Mouse (Mus musculus): ENCODE results near the gene Edem2. TPM values are rescaled to one million over a fixed set of nuclear protein-coding genes. Genes with fewer than 3 reads are reported as not detected.
A peak's percentile ranks its signal among the peaks of the same experiment; 100 is the strongest.

The Edem2 gene
- total RNA-seq, 2 experiments from 2014 or later: 19.2 to 19.8 TPM

- intact Hi-C loops (cut with DNase I): no loop called here
- DNase-seq (ENCODE audit: extremely low spot score in 1 of 2, low spot score in 2 of 2): peak; percentile 34 to 55
These were observed 66.2 kb downstream of the Edem2 start for GRCm38 (mm10) chr2:155663097-155663496.

GRCm38 (mm10) chr2:155662390-155662789 lies 66.9 kb downstream of the Edem2 start:
- no peak for DNase-seq (ENCODE audit: extremely low spot score in 1 of 2, low spot score in 2 of 2)
- intact Hi-C loops (cut with DNase I): no loop called here

GRCm38 (mm10) chr2:155655759-155656372 lies 73.4 kb downstream of the Edem2 start:
- DNase-seq (ENCODE audit: extremely low spot score in 1 of 2, low spot score in 2 of 2): no peak
- intact Hi-C loops (cut with DNase I): no loop called here

GRCm38 (mm10) chr2:155652618-155653017 lies 76.7 kb downstream of the Edem2 start:
- intact Hi-C loops (cut with DNase I): no loop called here
- DNase-seq (ENCODE audit: extremely low spot score in 1 of 2, low spot score in 2 of 2): no peak

Other genes with a start within 250 kb of the Edem2 start
- gene Acss2, start 211.5 kb downstream of the Edem2 start, total RNA-seq (2021): 10 to 100 TPM; 41.0 to 42.9 TPM
- gene Ggt7, start 211.2 kb downstream of the Edem2 start, total RNA-seq (2021): 100 to 1,000 TPM; 109 to 111 TPM
- gene Gss, start 136.7 kb downstream of the Edem2 start, total RNA-seq (2021): 10 to 100 TPM; 13.5 to 16.4 TPM
- gene Myh7b, start 118.3 kb downstream of the Edem2 start, total RNA-seq (2021): 1 to 10 TPM; 3.4 to 3.9 TPM
- gene Trpc4ap, start 37.1 kb downstream of the Edem2 start, total RNA-seq (2021): 100 to 1,000 TPM; 135 TPM
- gene Gm17581, start 6.4 kb upstream of the Edem2 start, total RNA-seq (2021): not detected
- gene Procr, start 21.6 kb upstream of the Edem2 start, total RNA-seq (2021): 1 to 10 TPM; 2.3 to 3.0 TPM
- 10 to 100 TPM; 63.7 to 75.3 TPM for gene Mmp24, start 45.9 kb upstream of the Edem2 start, total RNA-seq (2021)
- 10 to 100 TPM; 36.8 to 39.4 TPM for gene BC029722, start 90.0 kb upstream of the Edem2 start, total RNA-seq (2021)
- 10 to 100 TPM; 76.0 to 87.8 TPM for gene Eif6, start 97.5 kb upstream of the Edem2 start, total RNA-seq (2021)
- not detected for gene Fam83c, start 105.4 kb upstream of the Edem2 start, total RNA-seq (2021)
- gene Uqcc1, start 200.8 kb upstream of the Edem2 start, total RNA-seq (2021): 10 to 100 TPM; 51.8 to 52.9 TPM
- not detected for gene Gm15557, start 211.3 kb upstream of the Edem2 start, total RNA-seq (2021)
- 1 to 10 TPM in 1 of 2 experiments, under 1 TPM in 1; 0.77 to 1.0 TPM for gene Gdf5, start 215.9 kb upstream of the Edem2 start, total RNA-seq (2021)
- gene Cep250, start 227.0 kb upstream of the Edem2 start, total RNA-seq (2021): 10 to 100 TPM; 16.2 to 17.5 TPM